Mouse (Mus musculus): ENCODE data around the gene Zbtb21.

DNA sequence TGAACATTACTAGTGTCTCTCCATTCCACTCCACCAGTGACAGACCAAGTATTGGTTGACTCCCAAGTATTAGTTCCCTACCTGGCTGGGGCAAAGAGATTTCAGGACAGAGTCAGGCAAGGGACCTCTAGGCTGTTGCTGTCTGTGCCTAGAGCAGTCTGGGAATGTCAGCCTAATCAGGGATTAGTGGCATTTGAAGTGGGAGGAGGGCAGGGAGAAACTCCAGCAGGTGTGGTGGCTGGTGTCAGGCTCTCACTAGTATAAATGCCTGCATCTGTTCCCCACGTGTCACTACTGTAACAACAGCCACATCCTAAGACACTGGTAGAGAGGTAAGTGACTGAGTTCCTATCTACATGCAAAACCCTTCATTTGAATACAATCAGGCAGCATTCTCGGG is 42.6 kb downstream of the Zbtb21 start:
- TF ChIP-seq POLR2A (IDR thresholded peaks at IDR 0.05; ENCODE audit: low read depth, low read length) (no peak), CTCF (IDR thresholded peaks at IDR 0.05; ENCODE audit: extremely low read depth, insufficient read depth, insufficient read length, insufficient replicate concordance) (no peak)
